Mouse (Mus musculus) midbrain, embryonic 16.5 days (tissue): ENCODE results near the gene Tenm3. TPM values are rescaled to one million over a fixed set of nuclear protein-coding genes. Genes with fewer than 3 reads are reported as not detected.

Experiments used
- ATAC-seq: fragments of 200-750 bp; cut with Nextera tagmentation; 2 replicates; pipeline ENCODE4 v1.8.0; 2017; ENCODE audit warnings: moderate TSS enrichment
- H3K27ac ChIP-seq: fragments of 300-500 bp; sonication (generic); 2 replicates; pipeline ENCODE4 v1.5.1; 2014; ENCODE audit warnings: mild to moderate bottlenecking, low read length, mixed read lengths
- H3K27me3 ChIP-seq: fragments of 300-500 bp; sonication (generic); 2 replicates; pipeline ENCODE4 v1.6.1; 2014; ENCODE audit warnings: low read depth, low read length, mixed read lengths; ENCODE audit not compliant: control insufficient read depth, insufficient read depth
- H3K36me3 ChIP-seq: fragments of 300-500 bp; sonication (generic); 2 replicates; pipeline ENCODE4 v1.6.1; 2014; ENCODE audit warnings: mild to moderate bottlenecking, low read length, moderate library complexity, mixed read lengths; ENCODE audit not compliant: control insufficient read depth, insufficient read depth
- H3K4me1 ChIP-seq: fragments of 300-500 bp; sonication (generic); 2 replicates; pipeline ENCODE4 v1.6.1; 2014; ENCODE audit warnings: mild to moderate bottlenecking, low read length, mixed read lengths; ENCODE audit not compliant: control insufficient read depth, insufficient read depth
- H3K4me2 ChIP-seq: fragments of 300-500 bp; sonication (generic); 2 replicates; pipeline ENCODE4 v1.6.1; 2014; ENCODE audit warnings: mild to moderate bottlenecking, low read length, mixed read lengths
- H3K4me3 ChIP-seq: fragments of 300-500 bp; sonication (generic); 2 replicates; pipeline ENCODE4 v1.5.1; 2014; ENCODE audit warnings: low read depth, mild to moderate bottlenecking, low read length, moderate library complexity, mixed read lengths
- H3K9ac ChIP-seq: fragments of 300-500 bp; sonication (generic); 2 replicates; pipeline ENCODE4 v1.6.1; 2014; ENCODE audit warnings: low read depth, low read length, mixed read lengths
- H3K9me3 ChIP-seq: fragments of 300-500 bp; sonication (generic); replicated peaks from 2 replicates; pipeline ENCODE4 v1.6.1; 2014; ENCODE audit warnings: mild to moderate bottlenecking, low read length, mixed read lengths; ENCODE audit not compliant: control insufficient read depth, poor library complexity, severe bottlenecking
- WGBS: fragments of 180-500 bp; shearing (Covaris S2); extraction: QIAGEN DNeasy Blood & Tissue Kit; methylation state at CpG from one replicate; pipeline ENCODE4 v1.1.7; 2014; 5-methylcytosine and 5-hydroxymethylcytosine counted together
- polyA plus RNA-seq: library from polyadenylated mRNA; unstranded; fragments of >200 nt; fragmentation: Nextera tagmentation; extraction: Ambion mirVana; gene quantifications from 2 replicates; pipeline ENCODE4 v1.2.1, GENCODE M21; 2015

Gene Tenm3
- polyA plus RNA-seq = 33.4 and 37.4 TPM in 2 replicates

DNA sequence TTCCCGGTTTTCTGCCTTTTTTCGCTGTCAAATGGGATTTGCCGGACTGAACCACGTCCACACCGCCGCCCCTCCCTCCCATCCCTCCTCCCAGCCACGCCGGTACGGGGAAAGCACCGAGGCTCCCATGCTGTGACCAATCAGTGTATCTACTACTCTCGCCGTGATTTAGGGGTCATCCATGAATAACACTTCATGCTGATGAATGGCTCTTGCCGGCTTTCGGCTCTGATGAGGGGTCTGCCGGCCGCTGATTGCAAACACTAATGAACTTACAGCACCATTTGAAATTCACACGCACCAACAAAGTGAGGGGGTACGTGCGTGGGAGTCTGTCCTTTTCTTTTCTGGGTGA lies at the start of gene Tenm3:
Gene Tenm3 (minus strand): TSS at position 21 of the 355 bp plus-strand sequence.
- H3K9me3 ChIP-seq = no peaks in the 10 kb centered on the region
- peak within 1 kb of the TSS; percentile 91 for H3K4me3 ChIP-seq
- no peaks in the 10 kb centered on the region for H3K36me3 ChIP-seq
- H3K4me2 ChIP-seq = peak within 1 kb of the TSS; percentile 96
- H3K9ac ChIP-seq = peak within 1 kb of the TSS; percentile 72
- H3K27me3 ChIP-seq = peaks cover 5% of the 10 kb centered on the region
- H3K4me1 ChIP-seq = peaks cover 12% of the 10 kb centered on the region
- peak within 1 kb of the TSS; percentile 84 for H3K27ac ChIP-seq
- WGBS = 0% methylated on average over 19 of the region's 19 CpGs
- ATAC-seq = peak; percentile 83

DNA sequence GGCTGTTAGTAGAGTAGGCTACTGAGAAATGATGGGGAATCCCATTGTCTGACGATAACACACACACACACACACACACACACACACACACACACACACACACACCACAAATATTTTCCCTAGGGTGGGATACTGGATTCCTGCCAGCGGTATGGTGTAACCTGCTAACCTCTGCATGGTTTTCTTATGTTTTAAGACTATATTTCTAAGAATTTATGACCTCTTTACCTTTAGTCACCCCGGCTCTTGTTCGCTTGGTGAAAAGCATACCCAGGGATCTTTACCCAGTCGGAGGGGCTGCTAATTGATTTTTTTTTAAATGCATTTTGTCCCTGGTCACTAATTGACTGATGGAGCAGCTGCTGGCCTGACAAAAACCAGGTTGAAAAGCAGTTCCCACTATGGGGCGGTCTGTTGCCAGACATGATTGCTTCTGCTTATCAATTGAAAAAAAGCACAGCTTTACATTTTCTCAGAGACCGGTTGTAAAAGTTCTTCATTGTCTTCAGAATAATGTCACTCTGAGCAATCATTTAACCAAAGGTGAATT lies 46.5 kb upstream of the Tenm3 start:
- Histone ChIP-seq H3K9ac (no peak overlapping the region), H3K4me2 (no peak overlapping the region), H3K36me3 (no peaks in the 10 kb centered on the region), H3K4me1 (no peaks in the 10 kb centered on the region), H3K27me3 (no peaks in the 10 kb centered on the region), H3K4me3 (no peak overlapping the region), H3K9me3 (no peaks in the 10 kb centered on the region), H3K27ac (no peak overlapping the region)
- WGBS = 59% methylated on average over 7 of the region's 7 CpGs
- no peak for ATAC-seq

DNA sequence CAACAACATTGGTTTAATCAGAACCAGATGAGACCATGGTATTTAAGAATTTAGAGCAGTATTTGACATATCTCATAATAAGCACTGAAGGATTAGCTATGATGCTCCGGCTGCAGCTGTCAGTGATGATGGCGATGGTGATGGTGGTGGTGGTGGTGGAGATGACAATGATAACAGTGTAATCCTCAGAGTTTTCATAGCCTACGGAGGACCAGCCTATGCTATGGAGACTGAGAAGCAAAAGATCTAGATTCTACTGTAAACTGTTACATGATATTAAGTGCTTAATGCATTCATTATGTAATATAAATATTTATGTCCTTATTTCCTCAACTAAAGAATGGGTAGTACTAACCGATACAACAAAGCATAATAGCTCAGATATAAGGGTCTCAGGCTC lies 40.5 kb upstream of the Tenm3 start:
- no peaks in the 10 kb centered on the region for H3K27me3 ChIP-seq
- no peak for ATAC-seq
- no peaks in the 10 kb centered on the region for H3K9me3 ChIP-seq
- no peak overlapping the region for H3K4me2 ChIP-seq
- no peaks in the 10 kb centered on the region for H3K4me1 ChIP-seq
- H3K9ac ChIP-seq = no peak overlapping the region
- WGBS = 91% methylated on average over 4 of the region's 4 CpGs
- H3K4me3 ChIP-seq = no peak overlapping the region
- no peak overlapping the region for H3K27ac ChIP-seq
- H3K36me3 ChIP-seq = no peaks in the 10 kb centered on the region

DNA sequence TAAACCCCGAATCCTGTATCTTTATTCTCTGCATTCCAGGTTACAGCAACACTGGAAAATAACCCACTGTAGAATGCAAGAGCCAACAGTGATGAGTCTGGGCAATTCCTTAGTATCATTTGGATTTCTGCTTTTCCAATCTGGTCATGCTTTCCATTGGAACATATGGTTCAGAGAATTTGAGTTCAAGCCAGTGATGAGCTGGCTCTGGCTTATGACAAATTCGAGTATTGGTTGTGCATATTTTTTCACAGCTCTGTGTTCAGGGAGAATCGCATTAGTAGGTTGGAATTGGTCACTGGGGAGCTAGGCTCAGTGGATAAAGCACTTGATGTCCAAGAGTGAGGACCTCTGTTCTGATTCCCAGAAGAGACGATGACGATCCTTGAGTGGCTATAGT lies 36.8 kb upstream of the Tenm3 start:
- WGBS = 91% methylated on average over 5 of the region's 5 CpGs
- no peak overlapping the region for H3K4me2 ChIP-seq
- no peak overlapping the region for H3K9ac ChIP-seq
- no peaks in the 10 kb centered on the region for H3K27me3 ChIP-seq
- no peaks in the 10 kb centered on the region for H3K9me3 ChIP-seq
- H3K4me1 ChIP-seq = no peaks in the 10 kb centered on the region
- ATAC-seq = no peak
- no peak overlapping the region for H3K4me3 ChIP-seq
- no peak overlapping the region for H3K27ac ChIP-seq
- no peaks in the 10 kb centered on the region for H3K36me3 ChIP-seq

DNA sequence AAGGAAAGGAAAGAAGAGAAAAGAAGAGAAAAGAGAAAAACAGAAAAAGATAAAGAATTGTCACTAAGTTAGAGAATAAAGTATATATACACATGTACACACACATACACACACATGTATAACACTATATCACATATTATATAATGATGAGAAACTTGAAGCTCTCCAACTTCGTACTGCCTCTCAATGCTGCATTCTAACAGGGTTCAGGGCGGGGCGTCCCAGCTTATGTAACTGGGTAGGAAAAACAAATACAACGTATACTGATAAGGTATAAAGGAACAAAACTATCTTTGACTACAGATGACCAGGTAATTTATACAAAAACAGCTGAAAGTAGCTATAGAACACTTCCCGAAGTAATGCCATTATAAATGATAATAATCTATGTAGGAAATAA lies 22.2 kb upstream of the Tenm3 start:
- no peak for ATAC-seq
- H3K9ac ChIP-seq = no peak overlapping the region
- no peaks in the 10 kb centered on the region for H3K36me3 ChIP-seq
- H3K27me3 ChIP-seq = no peaks in the 10 kb centered on the region
- no peaks in the 10 kb centered on the region for H3K9me3 ChIP-seq
- no peaks in the 10 kb centered on the region for H3K4me1 ChIP-seq
- no peak overlapping the region for H3K4me3 ChIP-seq
- H3K27ac ChIP-seq = no peak overlapping the region
- WGBS = 96% methylated on average over 5 of the region's 5 CpGs
- no peak overlapping the region for H3K4me2 ChIP-seq

DNA sequence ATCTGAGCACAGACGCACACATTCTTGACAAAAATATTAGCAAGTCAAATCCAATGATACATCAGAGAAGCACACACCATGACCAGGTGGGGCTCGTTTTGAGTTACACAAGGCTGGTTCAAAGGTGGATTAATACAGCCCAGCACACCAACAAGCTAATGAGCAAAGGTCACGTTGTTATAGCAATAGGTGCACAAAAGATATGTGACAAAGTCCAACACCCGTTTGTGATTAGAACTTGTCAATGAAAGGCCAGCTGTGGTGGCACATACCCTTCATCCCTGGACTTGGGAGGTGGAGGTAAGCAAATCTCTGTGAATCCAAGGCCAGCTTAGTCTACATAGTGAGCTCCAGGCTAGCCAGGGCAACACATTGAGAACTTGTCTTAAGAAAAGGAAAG lies 21.7 kb upstream of the Tenm3 start:
- Histone ChIP-seq H3K4me3 (no peak overlapping the region), H3K27ac (no peak overlapping the region), H3K9ac (no peak overlapping the region), H3K4me1 (no peaks in the 10 kb centered on the region), H3K27me3 (no peaks in the 10 kb centered on the region), H3K36me3 (no peaks in the 10 kb centered on the region), H3K9me3 (no peaks in the 10 kb centered on the region), H3K4me2 (no peak overlapping the region)
- 66% methylated on average over 4 of the region's 4 CpGs for WGBS
- ATAC-seq = no peak

DNA sequence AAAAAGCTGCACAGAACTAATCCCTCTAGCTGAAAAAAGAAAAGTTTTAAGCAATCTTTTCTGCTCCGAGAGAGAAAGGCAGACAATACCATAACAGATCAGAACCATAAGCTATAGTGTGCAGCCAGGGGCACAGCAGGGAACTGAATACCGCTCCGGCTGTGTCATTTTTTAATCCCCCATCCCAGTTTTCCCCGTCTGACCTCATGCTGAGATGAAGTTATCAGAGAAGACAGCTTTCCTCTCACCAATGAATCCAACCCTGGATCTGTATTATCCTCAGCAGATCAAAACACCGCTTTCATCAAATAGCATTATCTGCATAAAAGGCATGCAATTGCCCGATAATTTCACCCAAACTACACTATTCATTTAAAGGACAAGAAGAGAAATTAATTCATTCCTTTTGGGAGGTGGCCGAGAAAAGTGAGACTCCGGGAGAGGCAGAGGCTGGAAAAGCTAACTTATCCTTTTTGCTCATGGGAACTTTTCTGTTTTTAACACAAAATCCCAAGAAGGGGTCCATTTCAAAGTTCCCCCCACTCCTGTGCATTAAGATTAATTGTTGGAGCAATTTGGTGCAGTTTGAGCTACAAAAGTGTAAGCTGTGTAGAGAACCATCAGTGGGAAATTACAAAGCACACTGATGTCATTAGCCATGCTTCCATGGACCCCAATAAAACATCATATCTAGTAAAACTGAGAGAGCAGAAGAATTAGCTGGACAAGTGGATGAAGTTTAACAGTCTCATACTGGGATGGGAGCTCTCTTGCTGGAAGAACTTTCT lies 6.7 kb upstream of the Tenm3 start:
- peak; percentile 72; the same call in 1 of the 2 replicates for ATAC-seq
- WGBS = 7% methylated on average over 8 of the region's 8 CpGs

DNA sequence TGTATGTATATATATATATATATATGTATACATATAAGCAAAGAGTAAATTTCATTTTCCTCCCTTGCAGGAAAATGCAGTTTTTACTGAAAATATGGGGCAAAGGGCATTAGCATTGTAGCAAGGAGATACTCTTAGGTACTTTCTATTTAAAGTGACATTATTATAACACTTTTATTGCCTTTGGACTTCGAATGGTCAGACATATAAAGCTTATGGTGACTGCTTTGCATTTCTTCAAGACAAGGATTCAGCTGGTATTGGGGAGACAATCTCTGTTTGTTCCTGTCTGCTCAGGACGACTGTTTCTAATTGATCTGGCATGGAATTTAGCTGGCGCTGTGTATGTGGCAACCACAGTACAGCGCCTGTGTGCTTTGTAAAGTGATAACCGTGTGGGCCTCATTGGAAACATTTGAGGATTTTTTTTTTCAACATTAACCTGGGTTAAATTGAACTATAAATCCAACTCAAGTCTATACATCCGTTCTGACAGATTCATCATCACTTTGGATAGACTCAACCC lies 5.4 kb upstream of the Tenm3 start:
- H3K27me3 ChIP-seq = peaks cover 5% of the 10 kb centered on the region
- ATAC-seq = no peak
- H3K36me3 ChIP-seq = no peaks in the 10 kb centered on the region
- no peak overlapping the region for H3K4me2 ChIP-seq
- H3K27ac ChIP-seq = no peak overlapping the region
- no peak overlapping the region for H3K4me3 ChIP-seq
- WGBS = 37% methylated on average over 6 of the region's 6 CpGs
- no peaks in the 10 kb centered on the region for H3K9me3 ChIP-seq
- no peak overlapping the region for H3K9ac ChIP-seq
- H3K4me1 ChIP-seq = peaks cover 13% of the 10 kb centered on the region

More for the DNA sequence above, 6.7 kb upstream of the Tenm3 start:
- Histone ChIP-seq H3K27ac (no peak overlapping the region), H3K36me3 (no peaks in the 10 kb centered on the region), H3K4me3 (no peak overlapping the region), H3K4me1 (peaks cover 8% of the 10 kb centered on the region; the same call in 1 of the 2 replicates), H3K4me2 (no peak overlapping the region; the same call in 1 of the 2 replicates), H3K9ac (no peak overlapping the region), H3K27me3 (peaks cover 4% of the 10 kb centered on the region), H3K9me3 (no peaks in the 10 kb centered on the region)

DNA sequence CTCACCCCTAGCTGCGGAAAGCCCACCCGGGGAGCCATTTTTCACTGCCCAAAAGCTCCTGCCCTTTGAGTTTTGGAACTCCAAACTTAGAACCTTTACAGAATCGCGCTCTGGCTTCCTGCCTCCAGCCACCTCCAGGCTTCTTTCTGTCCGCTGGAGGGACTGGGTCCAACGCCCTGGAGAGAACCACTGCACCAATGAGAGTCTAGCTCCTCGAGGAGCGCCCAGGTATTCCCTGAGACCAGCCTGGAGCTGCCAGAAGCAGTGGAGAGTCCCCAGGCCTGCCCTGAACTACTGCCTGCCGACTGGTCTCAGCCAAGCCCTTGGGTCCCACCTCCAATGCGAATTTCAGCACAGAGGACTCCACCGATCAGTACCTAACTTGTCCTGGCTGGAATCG lies 1.2 kb upstream of the Tenm3 start:
- WGBS = 8% methylated on average over 12 of the region's 12 CpGs
- Histone ChIP-seq H3K27me3 (peaks cover 5% of the 10 kb centered on the region), H3K4me1 (peaks cover 12% of the 10 kb centered on the region), H3K4me2 (peak overlapping the region; percentile 96), H3K4me3 (peak overlapping the region; percentile 91), H3K9me3 (no peaks in the 10 kb centered on the region), H3K9ac (no peak overlapping the region), H3K36me3 (no peaks in the 10 kb centered on the region), H3K27ac (no peak overlapping the region)
- no peak for ATAC-seq
